In genomic region chr2:72285888-72286661, GRCm38 (mm10) we compare ENCODE assay signal across 8 mouse cellular contexts. TPM values are rescaled to one million over a fixed set of nuclear protein-coding genes. Genes with fewer than 3 reads are reported as not detected.
A peak's percentile ranks its signal among the peaks of the same experiment; 100 is the strongest.
DNase-seq lines count a peak whose midpoint lies in the region; ATAC-seq and TF ChIP-seq lines count a peak whose summit lies in the region.

No protein-coding gene starts in this region.

- ATAC-seq in limb, embryonic 14.5 days (ENCODE audit: low FRiP score, low read depth): peak; percentile 57
- peak; percentile 83 for ATAC-seq in midbrain, embryonic 16.5 days

- peak overlapping the region; percentile 91 for H3K9ac ChIP-seq in limb, embryonic 14.5 days (ENCODE audit: low read depth, low read length, severe bottlenecking)
- H3K9ac ChIP-seq in midbrain, embryonic 16.5 days (ENCODE audit: low read depth, low read length): peak overlapping the region; percentile 76

- H3K36me3 ChIP-seq in embryonic facial prominence, embryonic 10.5 days (replicated peaks): no peaks in the 10 kb centered on the region
- H3K36me3 ChIP-seq in limb, embryonic 14.5 days (ENCODE audit: control insufficient read depth, insufficient read depth, low read length): no peaks in the 10 kb centered on the region
- no peaks in the 10 kb centered on the region for H3K36me3 ChIP-seq in midbrain, embryonic 16.5 days (ENCODE audit: control insufficient read depth, insufficient read depth, low read length)

- H3K27ac ChIP-seq in embryonic facial prominence, embryonic 10.5 days (replicated peaks): peak overlapping the region; percentile 93
- 0 out of 2 replicates have a peak overlapping the region, but pooled peaks have one; percentile 39 for H3K27ac ChIP-seq in limb, embryonic 14.5 days (replicated peaks; ENCODE audit: low read depth, low read length)
- H3K27ac ChIP-seq in midbrain, embryonic 16.5 days (ENCODE audit: low read length): no peak overlapping the region

- WGBS in embryonic facial prominence, embryonic 10.5 days: 2% methylated on average over 60 of the region's 60 CpGs
- WGBS in limb, embryonic 14.5 days: 2% methylated on average over 44 of the region's 60 CpGs
- under 1% methylated on average over 46 of the region's 60 CpGs for WGBS in midbrain, embryonic 16.5 days

- peaks cover 14% of the 10 kb centered on the region for H3K4me1 ChIP-seq in embryonic facial prominence, embryonic 10.5 days
- H3K4me1 ChIP-seq in limb, embryonic 14.5 days (ENCODE audit: control insufficient read depth, insufficient read depth, low read length): no peaks in the 10 kb centered on the region
- peaks cover 7% of the 10 kb centered on the region; the same call in 1 of the 2 replicates for H3K4me1 ChIP-seq in midbrain, embryonic 16.5 days (ENCODE audit: control insufficient read depth, insufficient read depth, low read length)

- DNase-seq in gastrocnemius, postnatal 10 days: peak; percentile 54
- no peak for DNase-seq in gastrocnemius, adult 8-10 months (ENCODE audit: low spot score in 2 of 2)
- DNase-seq in R1 (ENCODE audit: low read depth, low spot score): peak; percentile 12
- DNase-seq in embryonic facial prominence, embryonic 10.5 days (ENCODE audit: low spot score): no peak
- DNase-seq in heart, postnatal 10 days: peak; percentile 40 to 61
- DNase-seq in limb, embryonic 14.5 days (ENCODE audit: low spot score): no peak
- no peak for DNase-seq in yolk sac, embryonic 10.5 days (ENCODE audit: low spot score)

- peak overlapping the region; percentile 96 for H3K4me3 ChIP-seq in embryonic facial prominence, embryonic 10.5 days
- H3K4me3 ChIP-seq in limb, embryonic 14.5 days (replicated peaks; ENCODE audit: low read length): peak overlapping the region; percentile 85
- H3K4me3 ChIP-seq in midbrain, embryonic 16.5 days (ENCODE audit: low read depth, low read length): peak overlapping the region; percentile 80

- H3K9me3 ChIP-seq in embryonic facial prominence, embryonic 10.5 days: no peaks in the 10 kb centered on the region
- H3K9me3 ChIP-seq in limb, embryonic 14.5 days (ENCODE audit: control insufficient read depth, low read length): no peaks in the 10 kb centered on the region
- no peaks in the 10 kb centered on the region for H3K9me3 ChIP-seq in midbrain, embryonic 16.5 days (replicated peaks; ENCODE audit: control insufficient read depth, low read length, poor library complexity, severe bottlenecking)

- H3K27me3 ChIP-seq in embryonic facial prominence, embryonic 10.5 days (replicated peaks; ENCODE audit: low read depth, poor library complexity, severe bottlenecking): peaks cover 24% of the 10 kb centered on the region
- H3K27me3 ChIP-seq in limb, embryonic 14.5 days (ENCODE audit: control insufficient read depth, insufficient read depth, low read length): no peaks in the 10 kb centered on the region
- H3K27me3 ChIP-seq in midbrain, embryonic 16.5 days (ENCODE audit: control insufficient read depth, insufficient read depth, low read depth, low read length): 0 out of 2 replicates have a peak, but pooled peaks cover 4% of the 10 kb centered on the region

- intact Hi-C loops in heart, postnatal 10 days (cut with DNase I): loop anchor here (5.0 kb wide), 2 partner anchors 49 to 191 kb away; partner anchors contain the start of gene Cdca7

- no peak for TF ChIP-seq POLR2A in limb, embryonic 14.5 days (IDR thresholded peaks at IDR 0.05; ENCODE audit: borderline replicate concordance, extremely low read depth, insufficient read depth, insufficient read length)

- peak overlapping the region; percentile 77 for H3K4me2 ChIP-seq in limb, embryonic 14.5 days (replicated peaks; ENCODE audit: low read depth, low read length, severe bottlenecking)
- H3K4me2 ChIP-seq in midbrain, embryonic 16.5 days (ENCODE audit: low read length): peak overlapping the region; percentile 95

RNA-seq across cellular contexts. Expression of gene Map3k20, which starts 0.6 kb away (rescaled TPM):
- 100 to 1,000 TPM; 255 to 272 TPM for total RNA-seq in gastrocnemius, postnatal 10 days (2021)
- total RNA-seq in gastrocnemius, adult 8-10 months (2022): 100 to 1,000 TPM; 348 to 422 (median 393) TPM
- polyA plus RNA-seq in embryonic facial prominence, embryonic 10.5 days (2016; fragmentation: Nextera tagmentation; extraction: Ambion mirVana): 7.3 and 8.7 TPM in 2 replicates
- 100 to 1,000 TPM; 216 to 235 TPM for total RNA-seq in heart, postnatal 10 days (2021)
- 13.4 and 14.6 TPM in 2 replicates for polyA plus RNA-seq in limb, embryonic 14.5 days (2012; rRNA removed)
- polyA plus RNA-seq in limb, embryonic 14.5 days (2014; fragmentation: Nextera tagmentation; extraction: Ambion mirVana): 18.2 and 21.1 TPM in 2 replicates
- polyA plus RNA-seq in midbrain, embryonic 16.5 days (2015; fragmentation: Nextera tagmentation; extraction: Ambion mirVana): 4.4 and 5.1 TPM in 2 replicates

Comparison
In these comparisons a context has a peak if more than half of its experiments do, and no peak if none do; other contexts are left out.
1. DNase-seq: peak in gastrocnemius, postnatal 10 days (single experiment), R1 (single experiment) and heart, postnatal 10 days (2 of 2); none in gastrocnemius, adult 8-10 months (0 of 2), embryonic facial prominence, embryonic 10.5 days (single experiment), limb, embryonic 14.5 days (single experiment) and yolk sac, embryonic 10.5 days (single experiment).
2. Peak in every context shown above with its lines, with median percentiles within 50 percentile points of each other: H3K4me3 ChIP-seq.